Mouse (Mus musculus): Measurements from ENCODE around the gene Slc17a7.

- TF ChIP-seq CTCF (IDR thresholded peaks at IDR 0.05; ENCODE audit: low read depth, low read length) (no peak), POLR2A (IDR thresholded peaks at IDR 0.05; ENCODE audit: borderline replicate concordance, low read depth, low read length) (no peak)
These were observed 11.6 kb downstream of the Slc17a7 start for GRCm38 (mm10) chr7:45175398-45175797.

Measured in bone marrow macrophage, adult 2 months (primary cell).